ENCODE assay signal across 8 mouse cellular contexts in genomic region chr4:136172011-136172541, GRCm38 (mm10). TPM values are rescaled to one million over a fixed set of nuclear protein-coding genes. Genes with fewer than 3 reads are reported as not detected.
DNase-seq lines count a peak whose midpoint lies in the region; ATAC-seq lines count a peak whose summit lies in the region.

E2f2 (plus strand) TSS chr4:136172394.

- peak; percentile 78 for DNase-seq in left cerebral cortex, postnatal 4 days
- no peak for DNase-seq in left cerebral cortex, adult 8-10 months (ENCODE audit: low spot score in 2 of 2)
- DNase-seq in gastrocnemius, postnatal 14 days, result peak; percentile 60
- DNase-seq in intestine, embryonic 14.5 days (ENCODE audit: low spot score), result peak; percentile 85
- DNase-seq in neural tube, embryonic 11.5 days (ENCODE audit: low spot score), result peak; percentile 83
- peak; percentile 86 for DNase-seq in thymus, postnatal 0 days (ENCODE audit: low spot score)

- H3K4me3 ChIP-seq in brown adipose tissue, adult 24 weeks (ENCODE audit: insufficient read depth, low read depth, low read length), result peak within 1 kb of the TSS; percentile 79
- H3K4me3 ChIP-seq in intestine, embryonic 14.5 days (ENCODE audit: low read depth, low read length), result peak within 1 kb of the TSS; percentile 74
- H3K4me3 ChIP-seq in liver, embryonic 16.5 days (ENCODE audit: low read depth, low read length), result peak within 1 kb of the TSS; percentile 92
- peak within 1 kb of the TSS; percentile 81 for H3K4me3 ChIP-seq in neural tube, embryonic 11.5 days (ENCODE audit: low read depth, low read length)

- intact Hi-C loops in left cerebral cortex, postnatal 4 days (cut with DNase I), result no loop called here
- intact Hi-C loops in gastrocnemius, postnatal 14 days (cut with DNase I; ENCODE audit: low total_unique reads), result no loop called here

- peaks cover 27% of the 10 kb centered on the region for H3K4me1 ChIP-seq in brown adipose tissue, adult 24 weeks (ENCODE audit: control insufficient read depth, insufficient read depth, insufficient read length, low read length)
- H3K4me1 ChIP-seq in intestine, embryonic 14.5 days (replicated peaks; ENCODE audit: control insufficient read depth, insufficient read depth, low read length), result peaks cover 31% of the 10 kb centered on the region
- peaks cover 42% of the 10 kb centered on the region for H3K4me1 ChIP-seq in liver, embryonic 16.5 days (ENCODE audit: control insufficient read depth, low read depth, low read length)
- peaks cover 19% of the 10 kb centered on the region for H3K4me1 ChIP-seq in neural tube, embryonic 11.5 days (ENCODE audit: control insufficient read depth, insufficient read depth, low read length)

- ATAC-seq in intestine, embryonic 14.5 days (replicated peaks; ENCODE audit: low FRiP score, low TSS enrichment, low read depth), result peak; percentile 59
- ATAC-seq in liver, embryonic 16.5 days (ENCODE audit: low read depth), result peak; percentile 53
- no peak for ATAC-seq in neural tube, embryonic 11.5 days (ENCODE audit: insufficient read depth, low FRiP score, low TSS enrichment)

- H3K36me3 ChIP-seq in intestine, embryonic 14.5 days (ENCODE audit: control insufficient read depth, insufficient read depth, low read length), result no peaks in the 10 kb centered on the region
- peaks cover 13% of the 10 kb centered on the region for H3K36me3 ChIP-seq in liver, embryonic 16.5 days (ENCODE audit: control insufficient read depth, insufficient read depth)
- H3K36me3 ChIP-seq in neural tube, embryonic 11.5 days (ENCODE audit: control insufficient read depth, insufficient read depth, low read length), result no peaks in the 10 kb centered on the region

- under 1% methylated on average over 35 of the region's 35 CpGs for WGBS in intestine, embryonic 14.5 days
- WGBS in liver, embryonic 16.5 days (ENCODE audit: insufficient replicate concordance), result under 1% methylated on average over 35 of the region's 35 CpGs
- under 1% methylated on average over 35 of the region's 35 CpGs for WGBS in neural tube, embryonic 11.5 days

- no peaks in the 10 kb centered on the region for H3K27me3 ChIP-seq in intestine, embryonic 14.5 days (replicated peaks; ENCODE audit: control insufficient read depth, insufficient read depth, low read length)
- no peaks in the 10 kb centered on the region for H3K27me3 ChIP-seq in liver, embryonic 16.5 days (ENCODE audit: control insufficient read depth, insufficient read depth, low read depth, low read length)
- H3K27me3 ChIP-seq in neural tube, embryonic 11.5 days (ENCODE audit: control insufficient read depth, insufficient read depth, low read length), result no peaks in the 10 kb centered on the region

- peak within 1 kb of the TSS; percentile 63 for H3K9ac ChIP-seq in intestine, embryonic 14.5 days (ENCODE audit: low read length)
- H3K9ac ChIP-seq in liver, embryonic 16.5 days (ENCODE audit: low read depth, low read length), result peak within 1 kb of the TSS; percentile 99
- peak within 1 kb of the TSS; percentile 81 for H3K9ac ChIP-seq in neural tube, embryonic 11.5 days (ENCODE audit: low read length)

- H3K27ac ChIP-seq in brown adipose tissue, adult 24 weeks (replicated peaks; ENCODE audit: low read depth, low read length), result peak within 1 kb of the TSS; percentile 65; the same call in 1 of the 2 replicates
- 0 out of 2 replicates have a peak within 1 kb of the TSS, but pooled peaks have one; percentile 54 for H3K27ac ChIP-seq in intestine, embryonic 14.5 days (ENCODE audit: low read depth)
- H3K27ac ChIP-seq in liver, embryonic 16.5 days (ENCODE audit: low read length), result peak within 1 kb of the TSS; percentile 99
- peak within 1 kb of the TSS; percentile 60; the same call in 1 of the 2 replicates for H3K27ac ChIP-seq in neural tube, embryonic 11.5 days (ENCODE audit: low read depth, low read length)

- peak within 1 kb of the TSS; percentile 100 for H3K4me2 ChIP-seq in intestine, embryonic 14.5 days (ENCODE audit: low read length)
- H3K4me2 ChIP-seq in liver, embryonic 16.5 days (ENCODE audit: low read depth, low read length), result peak within 1 kb of the TSS; percentile 85
- peak within 1 kb of the TSS; percentile 100 for H3K4me2 ChIP-seq in neural tube, embryonic 11.5 days (ENCODE audit: low read depth)

- no peaks in the 10 kb centered on the region for H3K9me3 ChIP-seq in intestine, embryonic 14.5 days (ENCODE audit: control insufficient read depth, low read length)
- H3K9me3 ChIP-seq in liver, embryonic 16.5 days (replicated peaks; ENCODE audit: control insufficient read depth, low read length), result no peaks in the 10 kb centered on the region
- H3K9me3 ChIP-seq in neural tube, embryonic 11.5 days (ENCODE audit: control insufficient read depth, low read length), result no peaks in the 10 kb centered on the region

RNA-seq across cellular contexts. Expression of gene E2f2, which starts in this region (rescaled TPM):
- total RNA-seq in left cerebral cortex, postnatal 4 days (2021), result 1 to 10 TPM; 1.4 to 1.5 TPM
- total RNA-seq in left cerebral cortex, adult 8-10 months (2022), result 1 to 10 TPM in 1 of 4 experiments, under 1 TPM in 3; 0.37 to 1.3 (median 0.48) TPM
- 2.9 and 6.4 TPM in 2 replicates for polyA plus RNA-seq in brown adipose tissue, adult 24 weeks (2012; ENCODE audit: insufficient read depth, insufficient read length, missing spikeins)
- total RNA-seq in gastrocnemius, postnatal 14 days (2021), result 1 to 10 TPM; 4.0 to 6.5 TPM
- polyA plus RNA-seq in intestine, embryonic 14.5 days (2014; fragmentation: Nextera tagmentation; extraction: Ambion mirVana), result 4.1 and 5.0 TPM in 2 replicates
- 83.5 and 93.6 TPM in 2 replicates for polyA plus RNA-seq in liver, embryonic 16.5 days (2015; fragmentation: Nextera tagmentation; extraction: Ambion mirVana)
- 7.2 and 7.6 TPM in 2 replicates for polyA plus RNA-seq in neural tube, embryonic 11.5 days (2014; fragmentation: Nextera tagmentation; extraction: Ambion mirVana)
- polyA plus RNA-seq in thymus, postnatal 0 days (2015; fragmentation: Nextera tagmentation; extraction: Ambion mirVana), result 58.9 and 64.1 TPM in 2 replicates

Comparison
In these comparisons a context has a peak if more than half of its experiments do, and no peak if none do; other contexts are left out.
1. DNase-seq: peak in left cerebral cortex, postnatal 4 days (single experiment), gastrocnemius, postnatal 14 days (single experiment), intestine, embryonic 14.5 days (single experiment), neural tube, embryonic 11.5 days (single experiment) and thymus, postnatal 0 days (single experiment); none in left cerebral cortex, adult 8-10 months (0 of 2).
2. Peak in every context shown above with its lines, with median percentiles within 50 percentile points of each other: H3K27ac ChIP-seq, H3K4me3 ChIP-seq, H3K4me2 ChIP-seq and H3K9ac ChIP-seq.